Mouse (Mus musculus): ENCODE measurements at regions not wholly inside any gene's neighbourhood (a gene's known extent, or its start where the extent isn't known, plus 50 kb on each side); places are given as distances from the start of the nearest gene placed in this dataset.

DNA sequence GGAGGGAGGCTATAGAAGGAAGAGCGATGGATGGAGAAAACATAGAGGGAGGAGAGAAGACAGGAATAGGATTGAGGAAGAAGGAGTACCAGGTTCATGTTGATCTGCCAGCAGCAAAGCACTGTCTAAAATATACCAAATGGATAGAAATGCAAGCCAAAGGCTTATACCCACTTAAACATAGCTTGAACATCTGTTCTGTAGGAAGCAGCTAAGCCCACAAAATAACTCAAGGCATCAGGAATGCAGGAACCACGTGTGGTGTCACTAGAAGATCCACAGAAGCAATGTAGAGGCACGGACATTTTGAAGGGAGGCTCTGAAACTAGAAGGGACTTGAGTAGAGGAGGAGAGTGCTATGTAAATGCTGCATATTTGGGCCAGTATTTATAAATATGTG, 78.9 kb downstream of the Smgc start:
- Histone ChIP-seq H3K9me3 (ENCODE audit: control insufficient read depth, low read length) (no peaks in the 10 kb centered on the region), H3K4me2 (ENCODE audit: low read length) (no peak overlapping the region), H3K27me3 (replicated peaks; ENCODE audit: control insufficient read depth, insufficient read depth, low read length) (no peaks in the 10 kb centered on the region), H3K4me3 (ENCODE audit: low read depth, low read length) (no peak overlapping the region), H3K36me3 (ENCODE audit: control insufficient read depth, insufficient read depth, low read length) (no peaks in the 10 kb centered on the region), H3K4me1 (replicated peaks; ENCODE audit: control insufficient read depth, insufficient read depth, low read length) (no peaks in the 10 kb centered on the region), H3K27ac (ENCODE audit: low read depth) (no peak overlapping the region), H3K9ac (ENCODE audit: low read length) (no peak overlapping the region)
- 69% methylated on average over 3 of the region's 3 CpGs for WGBS
- DNase-seq (ENCODE audit: low spot score) (no peak), ATAC-seq (replicated peaks; ENCODE audit: low FRiP score, low TSS enrichment, low read depth) (no peak)

DNA sequence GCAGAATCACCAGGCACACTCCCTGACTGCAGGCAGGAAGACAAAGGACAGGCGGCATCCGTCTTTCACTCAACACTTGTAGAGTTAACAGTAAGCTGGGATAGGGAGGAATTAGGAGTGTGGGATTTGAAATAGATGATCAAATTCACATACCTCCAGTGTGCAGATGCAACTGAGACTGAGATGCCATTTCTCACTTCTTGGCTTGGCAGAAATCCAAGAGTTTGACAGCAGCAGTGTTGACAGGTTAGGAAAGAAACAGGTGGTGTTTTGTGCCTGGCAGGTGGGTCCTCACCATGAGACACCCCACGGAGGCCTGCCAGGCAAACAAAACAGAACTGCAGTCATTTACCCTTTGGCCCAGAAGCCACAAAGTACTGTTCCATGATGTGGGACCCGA, 79.8 kb downstream of the Smgc start:
- Histone ChIP-seq H3K36me3 (ENCODE audit: control insufficient read depth, insufficient read depth, low read length) (no peaks in the 10 kb centered on the region), H3K27me3 (replicated peaks; ENCODE audit: control insufficient read depth, insufficient read depth, low read length) (no peaks in the 10 kb centered on the region), H3K9ac (ENCODE audit: low read length) (no peak overlapping the region), H3K4me3 (ENCODE audit: low read depth, low read length) (no peak overlapping the region), H3K4me1 (replicated peaks; ENCODE audit: control insufficient read depth, insufficient read depth, low read length) (no peaks in the 10 kb centered on the region), H3K27ac (ENCODE audit: low read depth) (no peak overlapping the region), H3K4me2 (ENCODE audit: low read length) (no peak overlapping the region), H3K9me3 (ENCODE audit: control insufficient read depth, low read length) (no peaks in the 10 kb centered on the region)
- no peak for ATAC-seq (replicated peaks; ENCODE audit: low FRiP score, low TSS enrichment, low read depth)
- DNase-seq (ENCODE audit: low spot score), result no peak
- 57% methylated on average over 4 of the region's 4 CpGs for WGBS

DNA sequence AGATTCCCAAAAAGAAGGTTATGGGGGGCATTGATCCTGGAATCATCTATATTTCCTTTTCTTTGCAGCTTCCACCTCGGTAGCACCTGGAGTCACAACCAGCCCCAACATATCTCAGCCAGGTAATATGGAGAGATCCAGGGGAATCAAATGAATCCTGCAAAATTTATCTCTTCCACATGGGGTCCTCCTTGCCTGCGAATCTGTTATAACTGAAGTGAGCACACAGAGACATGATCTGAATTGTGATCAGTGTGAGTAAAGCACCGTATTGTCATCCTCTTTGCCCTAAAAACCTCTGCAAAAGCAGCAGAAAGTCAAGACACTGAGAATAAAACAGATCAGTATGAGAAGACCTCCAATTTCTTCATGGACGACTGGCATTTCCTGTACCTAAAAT, 86.5 kb downstream of the Smgc start:
- Histone ChIP-seq H3K4me3 (ENCODE audit: low read depth, low read length) (no peak overlapping the region), H3K36me3 (ENCODE audit: control insufficient read depth, insufficient read depth, low read length) (no peaks in the 10 kb centered on the region), H3K27ac (ENCODE audit: low read depth) (no peak overlapping the region), H3K4me2 (ENCODE audit: low read length) (no peak overlapping the region), H3K4me1 (replicated peaks; ENCODE audit: control insufficient read depth, insufficient read depth, low read length) (no peaks in the 10 kb centered on the region), H3K9ac (ENCODE audit: low read length) (no peak overlapping the region), H3K9me3 (ENCODE audit: control insufficient read depth, low read length) (no peaks in the 10 kb centered on the region), H3K27me3 (replicated peaks; ENCODE audit: control insufficient read depth, insufficient read depth, low read length) (no peaks in the 10 kb centered on the region)
- no peak for ATAC-seq (replicated peaks; ENCODE audit: low FRiP score, low TSS enrichment, low read depth)
- WGBS, result 79% methylated on average over 4 of the region's 4 CpGs
- DNase-seq (ENCODE audit: low spot score), result no peak

DNA sequence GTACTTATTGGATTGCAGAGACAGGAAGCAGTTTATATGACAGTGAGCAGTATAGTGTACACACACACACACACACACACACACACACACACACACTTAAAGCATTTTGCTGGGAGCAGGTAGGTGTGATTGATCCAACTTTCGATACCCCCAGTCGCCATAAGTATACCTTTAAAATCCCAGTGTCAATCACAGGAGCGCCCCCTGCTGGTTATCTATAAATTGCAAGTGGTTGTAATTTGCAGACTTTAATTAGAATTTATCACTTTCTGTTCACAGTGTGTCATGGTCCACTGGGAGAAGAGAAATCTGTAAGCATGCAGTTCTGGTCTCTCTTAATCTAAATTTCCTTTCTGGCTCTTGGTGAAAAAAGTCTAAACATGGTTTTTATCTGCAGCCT, 89.4 kb downstream of the Smgc start:
- no peak overlapping the region for H3K4me3 ChIP-seq (ENCODE audit: low read depth, low read length)
- H3K9me3 ChIP-seq (ENCODE audit: control insufficient read depth, low read length), result no peaks in the 10 kb centered on the region
- no peak overlapping the region for H3K4me2 ChIP-seq (ENCODE audit: low read length)
- peak; percentile 58 for DNase-seq (ENCODE audit: low spot score)
- no peak overlapping the region for H3K9ac ChIP-seq (ENCODE audit: low read length)
- no peaks in the 10 kb centered on the region for H3K4me1 ChIP-seq (replicated peaks; ENCODE audit: control insufficient read depth, insufficient read depth, low read length)
- H3K36me3 ChIP-seq (ENCODE audit: control insufficient read depth, insufficient read depth, low read length), result no peaks in the 10 kb centered on the region
- no peak for ATAC-seq (replicated peaks; ENCODE audit: low FRiP score, low TSS enrichment, low read depth)
- H3K27ac ChIP-seq (ENCODE audit: low read depth), result no peak overlapping the region
- 20% methylated on average over 3 of the region's 3 CpGs for WGBS
- H3K27me3 ChIP-seq (replicated peaks; ENCODE audit: control insufficient read depth, insufficient read depth, low read length), result no peaks in the 10 kb centered on the region

DNA sequence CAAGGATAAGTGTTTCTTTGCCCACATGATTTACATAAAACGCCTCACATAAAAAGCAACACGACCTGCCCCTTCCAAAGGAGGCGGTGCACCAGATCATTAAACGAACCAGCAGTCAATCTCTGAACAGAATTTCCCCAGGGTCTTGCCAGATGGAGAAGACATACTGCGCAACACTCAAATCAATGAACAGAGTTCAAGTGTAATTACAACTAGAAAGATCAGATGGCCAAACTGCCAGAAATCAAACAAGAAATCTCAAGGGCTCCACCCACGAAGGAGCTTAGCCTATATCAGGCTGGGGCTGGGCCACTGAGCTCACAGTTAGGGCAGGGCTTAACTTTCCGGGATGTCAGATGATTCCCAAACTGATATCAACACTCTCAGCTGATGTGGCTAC, 90.4 kb downstream of the Smgc start:
- Histone ChIP-seq H3K9ac (ENCODE audit: low read length) (no peak overlapping the region), H3K36me3 (ENCODE audit: control insufficient read depth, insufficient read depth, low read length) (no peaks in the 10 kb centered on the region), H3K4me1 (replicated peaks; ENCODE audit: control insufficient read depth, insufficient read depth, low read length) (no peaks in the 10 kb centered on the region), H3K27me3 (replicated peaks; ENCODE audit: control insufficient read depth, insufficient read depth, low read length) (no peaks in the 10 kb centered on the region), H3K27ac (ENCODE audit: low read depth) (no peak overlapping the region), H3K4me2 (ENCODE audit: low read length) (no peak overlapping the region), H3K4me3 (ENCODE audit: low read depth, low read length) (no peak overlapping the region), H3K9me3 (ENCODE audit: control insufficient read depth, low read length) (no peaks in the 10 kb centered on the region)
- ATAC-seq (replicated peaks; ENCODE audit: low FRiP score, low TSS enrichment, low read depth) (no peak), DNase-seq (ENCODE audit: low spot score) (no peak)
- WGBS, result 81% methylated on average over 7 of the region's 7 CpGs

DNA sequence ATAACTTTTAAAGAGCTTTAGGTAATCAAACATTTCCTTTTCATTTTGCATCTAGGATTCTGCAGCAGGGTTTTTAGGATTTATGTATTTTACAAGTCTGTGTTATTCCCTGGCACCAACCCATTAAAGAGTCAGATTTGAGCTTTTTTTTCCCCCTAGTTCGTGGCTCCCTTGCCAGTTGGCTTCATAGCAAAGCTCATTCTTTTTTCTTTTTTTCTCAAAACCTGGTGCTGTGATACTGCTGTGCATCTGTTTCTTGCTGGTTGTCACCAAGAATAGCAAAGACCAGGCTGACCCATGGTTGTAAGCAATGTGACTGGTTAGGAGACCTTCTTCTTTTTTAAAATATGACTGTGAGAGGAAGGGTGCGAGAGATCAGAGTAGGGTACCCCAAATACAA, 93.7 kb upstream of the Cntn1 start:
- 72% methylated on average over 2 of the region's 2 CpGs for WGBS
- ATAC-seq (replicated peaks; ENCODE audit: low FRiP score, low TSS enrichment, low read depth) (no peak), DNase-seq (ENCODE audit: low spot score) (no peak)
- Histone ChIP-seq H3K9ac (ENCODE audit: low read length) (no peak overlapping the region), H3K4me1 (replicated peaks; ENCODE audit: control insufficient read depth, insufficient read depth, low read length) (no peaks in the 10 kb centered on the region), H3K9me3 (ENCODE audit: control insufficient read depth, low read length) (no peaks in the 10 kb centered on the region), H3K4me3 (ENCODE audit: low read depth, low read length) (no peak overlapping the region), H3K36me3 (ENCODE audit: control insufficient read depth, insufficient read depth, low read length) (no peaks in the 10 kb centered on the region), H3K27ac (ENCODE audit: low read depth) (no peak overlapping the region), H3K4me2 (ENCODE audit: low read length) (no peak overlapping the region), H3K27me3 (replicated peaks; ENCODE audit: control insufficient read depth, insufficient read depth, low read length) (no peaks in the 10 kb centered on the region)

DNA sequence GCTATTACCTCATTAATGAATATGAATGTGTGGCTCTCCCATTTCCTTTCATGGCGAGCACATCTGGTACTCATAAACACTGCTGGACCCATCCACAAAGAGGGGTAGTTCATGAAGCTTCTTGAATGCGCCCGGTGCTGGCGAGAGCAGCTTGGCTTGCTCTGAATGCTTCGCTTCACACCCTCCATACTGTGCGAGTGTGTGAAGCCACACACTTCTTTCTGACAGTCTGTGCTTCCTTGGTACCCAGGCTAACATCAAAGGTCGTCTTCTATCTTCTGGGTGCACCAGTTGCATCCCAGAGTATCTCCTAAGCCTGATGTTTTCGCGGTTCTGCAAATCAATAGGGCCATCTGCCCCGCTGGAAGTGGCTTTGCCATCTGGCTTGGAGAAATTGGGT, 85.8 kb upstream of the Cntn1 start:
- Histone ChIP-seq H3K4me1 (replicated peaks; ENCODE audit: control insufficient read depth, insufficient read depth, low read length) (no peaks in the 10 kb centered on the region), H3K9me3 (ENCODE audit: control insufficient read depth, low read length) (no peaks in the 10 kb centered on the region), H3K9ac (ENCODE audit: low read length) (no peak overlapping the region), H3K27me3 (replicated peaks; ENCODE audit: control insufficient read depth, insufficient read depth, low read length) (no peaks in the 10 kb centered on the region), H3K4me2 (ENCODE audit: low read length) (no peak overlapping the region), H3K4me3 (ENCODE audit: low read depth, low read length) (no peak overlapping the region), H3K36me3 (ENCODE audit: control insufficient read depth, insufficient read depth, low read length) (no peaks in the 10 kb centered on the region), H3K27ac (ENCODE audit: low read depth) (no peak overlapping the region)
- 67% methylated on average over 10 of the region's 10 CpGs for WGBS
- DNase-seq (ENCODE audit: low spot score) (no peak), ATAC-seq (replicated peaks; ENCODE audit: low FRiP score, low TSS enrichment, low read depth) (no peak)

DNA sequence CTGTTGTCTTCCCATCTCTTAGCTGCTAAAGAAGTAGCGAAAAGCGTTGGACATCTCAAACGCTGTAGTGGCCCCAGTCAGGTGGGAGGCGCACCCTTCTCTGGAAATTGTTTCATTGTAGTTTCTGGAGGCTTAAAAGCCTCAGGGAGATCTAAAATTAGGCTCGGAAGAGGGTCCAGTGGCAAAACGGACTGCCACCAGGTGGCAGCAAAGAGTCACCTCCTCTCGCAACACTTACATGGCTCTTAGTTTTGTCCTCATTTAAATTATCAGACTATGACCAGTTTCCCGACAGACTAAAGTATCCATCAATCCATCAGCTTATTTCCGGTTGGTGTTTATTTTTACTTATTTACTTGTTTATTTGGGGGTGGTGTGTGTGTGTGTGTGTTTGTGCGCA, 81.6 kb upstream of the Cntn1 start:
- no peaks in the 10 kb centered on the region for H3K27me3 ChIP-seq (replicated peaks; ENCODE audit: control insufficient read depth, insufficient read depth, low read length)
- H3K4me1 ChIP-seq (replicated peaks; ENCODE audit: control insufficient read depth, insufficient read depth, low read length), result no peaks in the 10 kb centered on the region
- ATAC-seq (replicated peaks; ENCODE audit: low FRiP score, low TSS enrichment, low read depth), result 0 out of 2 replicates have a peak, but pooled peaks have one; percentile 62
- no peak overlapping the region for H3K4me2 ChIP-seq (ENCODE audit: low read length)
- no peak overlapping the region for H3K27ac ChIP-seq (ENCODE audit: low read depth)
- no peaks in the 10 kb centered on the region for H3K36me3 ChIP-seq (ENCODE audit: control insufficient read depth, insufficient read depth, low read length)
- no peak overlapping the region for H3K9ac ChIP-seq (ENCODE audit: low read length)
- H3K9me3 ChIP-seq (ENCODE audit: control insufficient read depth, low read length), result no peaks in the 10 kb centered on the region
- H3K4me3 ChIP-seq (ENCODE audit: low read depth, low read length), result no peak overlapping the region
- WGBS, result 29% methylated on average over 10 of the region's 10 CpGs
- DNase-seq (ENCODE audit: low spot score), result peak; percentile 86

DNA sequence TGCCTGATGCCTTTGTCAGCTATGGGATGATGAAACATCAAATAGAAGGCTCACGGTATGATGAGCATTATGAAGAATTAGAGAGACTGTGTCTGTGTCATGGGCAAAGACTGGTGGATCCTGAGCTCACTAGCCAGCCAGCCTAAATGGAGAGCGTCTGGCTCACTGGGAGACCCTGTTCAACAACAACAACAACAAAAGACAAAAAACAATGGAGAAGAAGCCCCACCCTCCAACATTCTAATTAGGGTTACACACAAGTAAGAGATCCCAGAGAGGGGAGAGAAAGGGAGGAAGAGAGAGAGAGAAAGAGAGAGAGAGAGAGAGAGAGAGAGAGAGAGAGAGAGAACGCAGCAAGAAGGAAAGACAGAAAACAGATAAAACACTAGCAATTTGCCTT, 79.6 kb upstream of the Cntn1 start:
- H3K4me1 ChIP-seq (replicated peaks; ENCODE audit: control insufficient read depth, insufficient read depth, low read length), result no peaks in the 10 kb centered on the region
- WGBS, result 73% methylated on average over 3 of the region's 3 CpGs
- DNase-seq (ENCODE audit: low spot score) (no peak), ATAC-seq (replicated peaks; ENCODE audit: low FRiP score, low TSS enrichment, low read depth) (no peak)
- H3K27me3 ChIP-seq (replicated peaks; ENCODE audit: control insufficient read depth, insufficient read depth, low read length), result no peaks in the 10 kb centered on the region
- no peak overlapping the region for H3K4me3 ChIP-seq (ENCODE audit: low read depth, low read length)
- no peak overlapping the region for H3K27ac ChIP-seq (ENCODE audit: low read depth)
- no peak overlapping the region for H3K9ac ChIP-seq (ENCODE audit: low read length)
- H3K9me3 ChIP-seq (ENCODE audit: control insufficient read depth, low read length), result no peaks in the 10 kb centered on the region
- H3K36me3 ChIP-seq (ENCODE audit: control insufficient read depth, insufficient read depth, low read length), result no peaks in the 10 kb centered on the region
- no peak overlapping the region for H3K4me2 ChIP-seq (ENCODE audit: low read length)

Measured in intestine, embryonic 14.5 days (tissue).